In the genomic region with DNA sequence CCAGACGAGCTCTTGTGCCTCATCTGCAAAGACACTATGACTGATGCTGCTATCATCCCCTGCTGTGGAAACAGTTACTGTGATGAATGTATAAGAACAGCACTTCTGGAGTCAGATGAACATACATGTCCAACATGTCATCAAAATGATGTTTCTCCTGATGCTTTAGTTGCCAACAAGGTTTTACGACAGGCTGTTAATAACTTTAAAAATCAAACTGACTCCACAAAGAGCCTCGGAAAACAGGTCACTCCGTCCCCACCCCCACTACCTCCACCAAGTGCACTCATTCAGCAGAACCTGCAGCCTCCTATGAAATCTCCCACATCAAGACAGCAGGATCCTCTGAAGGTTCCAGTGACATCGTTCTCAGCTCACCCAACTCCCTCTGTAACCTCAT, we compare ENCODE assay signal across 5 mouse cellular contexts.
DNase-seq lines count a peak whose midpoint lies in the region; TF ChIP-seq lines count a peak whose summit lies in the region.
"Not testable (repeated sequence)": the region's sequence is repeated elsewhere in the genome, so short reads cannot be mapped to it uniquely, and the experiment has no call there.

No protein-coding gene starts in this region.

- intact Hi-C loops in gastrocnemius, postnatal 14 days (cut with DNase I; ENCODE audit: low total_unique reads): not testable (repeated sequence)

- TF ChIP-seq CTCF in thymus, adult 2 months (IDR thresholded peaks at IDR 0.05; ENCODE audit: borderline replicate concordance, control insufficient read depth, extremely low read depth, insufficient read depth, low read length, poor library complexity): not testable (repeated sequence)

- H3K4me1 ChIP-seq in thymus, adult 2 months (replicated peaks; ENCODE audit: control insufficient read depth, insufficient read depth, low read length): not testable (repeated sequence)

- WGBS in thymus, adult 2 months: 93% methylated on average over 5 of the region's 5 CpGs

- H3K36me3 ChIP-seq in thymus, adult 2 months (ENCODE audit: control insufficient read depth, insufficient read depth, low read length): not testable (repeated sequence)

- peak; percentile 7 for DNase-seq in gastrocnemius, postnatal 14 days
- peak; percentile 3 for DNase-seq in kidney, adult 11 months
- peak; percentile 7 for DNase-seq in right cerebral cortex, postnatal 4 days
- peak; percentile 2 for DNase-seq in thymus, adult 2 months
- peak; percentile 8 for DNase-seq in urinary bladder, postnatal 14 days (ENCODE audit: low spot score)

- not testable (repeated sequence) for H3K4me3 ChIP-seq in thymus, adult 2 months (ENCODE audit: control insufficient read depth, insufficient read depth, low read length)

- H3K27me3 ChIP-seq in thymus, adult 2 months (ENCODE audit: control insufficient read depth, insufficient read depth, low read length): not testable (repeated sequence)

- TF ChIP-seq POLR2A in thymus, adult 2 months (IDR thresholded peaks at IDR 0.05; ENCODE audit: control insufficient read depth, extremely low read depth, insufficient read depth, low read length, poor library complexity): not testable (repeated sequence)

- not testable (repeated sequence) for H3K27ac ChIP-seq in thymus, adult 2 months (ENCODE audit: control insufficient read depth, insufficient read depth, low read length)
